Mouse (Mus musculus) monocyte, adult 2 months (primary cell): ENCODE data around the gene Pfn4.
"Not testable (repeated sequence)": the region's sequence is repeated elsewhere in the genome, so short reads cannot be mapped to it uniquely, and the experiment has no call there.

Experiments used
- DNase-seq, 2 experiments: peaks; one replicate each; pipeline ENCODE4 v3.0.0; 2022; ENCODE audit warnings: low spot score in 2 of 2, low read depth in 1 of 2

Gene Pfn4

DNA sequence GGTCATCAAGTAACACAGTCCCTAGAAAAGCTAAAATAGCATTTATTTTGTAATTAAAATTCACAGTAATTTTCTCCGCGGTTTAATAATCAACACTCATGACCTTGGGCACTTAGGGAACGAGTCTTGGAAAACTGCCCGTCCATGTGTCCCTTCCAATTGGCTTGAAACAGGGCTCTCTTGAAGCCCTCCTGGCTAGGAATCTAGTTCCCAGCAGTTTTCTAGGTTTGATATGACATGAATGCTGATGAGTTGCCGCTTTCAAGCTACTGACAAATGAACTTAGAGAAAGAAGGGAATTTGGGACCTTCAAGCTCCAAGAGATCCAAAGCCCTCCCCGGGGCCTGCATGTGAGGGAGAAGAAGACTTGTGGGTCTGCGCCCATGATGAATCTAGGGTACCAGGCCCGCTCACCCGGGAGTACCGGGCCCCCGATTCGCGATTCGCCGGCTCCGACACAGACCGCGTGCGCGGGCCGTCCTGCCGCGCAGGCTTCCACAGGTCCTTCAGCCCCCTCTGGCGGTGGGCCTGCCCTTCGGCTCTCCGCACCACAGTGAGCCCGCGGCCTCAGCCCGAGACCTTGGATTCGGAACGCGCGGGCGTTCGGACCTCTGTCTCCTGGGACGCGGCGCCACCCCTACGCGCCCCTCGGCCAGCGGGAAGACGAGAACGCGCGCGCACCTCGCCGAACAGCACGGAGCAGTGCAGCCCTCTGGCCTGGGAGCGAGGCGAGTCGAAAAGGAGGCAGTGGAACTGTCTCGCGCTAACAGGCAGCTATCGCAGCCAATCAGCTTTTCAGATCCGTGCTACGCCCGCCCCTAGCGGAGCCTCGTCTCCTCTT lies at the start of gene Pfn4, which contains the start of gene Fam228b:
Gene Pfn4 (plus strand): TSS at position 531 of the 841 bp plus-strand sequence.
Gene Fam228b (minus strand): TSS at position 776 of the 841 bp plus-strand sequence.
- peak; percentile 73 to 84 for DNase-seq

DNA sequence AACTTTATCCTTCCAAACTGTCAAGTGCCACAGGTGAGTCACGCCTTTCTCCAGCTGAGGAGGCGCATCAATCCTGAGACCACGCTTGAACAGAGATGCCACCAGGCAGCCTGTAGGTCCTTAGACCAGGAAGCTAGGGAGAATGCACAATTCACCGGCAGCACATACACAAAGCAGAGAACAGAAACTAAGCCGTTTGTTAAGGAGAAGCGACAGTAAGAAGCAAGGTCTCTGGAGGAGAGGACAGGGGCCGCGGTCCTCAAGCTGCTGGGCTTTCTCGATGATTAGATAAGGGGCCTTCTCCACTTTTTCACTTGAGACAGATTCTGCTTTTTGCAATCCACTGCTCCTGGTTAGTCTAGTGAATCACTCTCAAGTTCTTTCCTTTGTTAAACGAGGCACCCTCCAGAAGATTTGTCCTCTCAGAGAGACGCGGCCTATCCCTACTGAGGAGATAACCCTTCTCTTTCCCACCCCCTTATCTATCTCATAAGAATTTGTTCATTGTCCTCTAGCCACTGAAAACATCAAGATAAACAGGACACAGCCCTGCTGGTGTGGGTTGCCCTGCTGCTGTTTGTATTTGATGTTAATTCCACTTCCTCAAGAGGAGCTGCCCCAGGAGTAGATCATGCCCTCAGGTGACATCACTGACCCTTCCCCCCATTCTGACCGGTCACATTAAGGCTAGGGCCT lies 49.6 kb upstream of the Pfn4 start:
- DNase-seq, result no peak

DNA sequence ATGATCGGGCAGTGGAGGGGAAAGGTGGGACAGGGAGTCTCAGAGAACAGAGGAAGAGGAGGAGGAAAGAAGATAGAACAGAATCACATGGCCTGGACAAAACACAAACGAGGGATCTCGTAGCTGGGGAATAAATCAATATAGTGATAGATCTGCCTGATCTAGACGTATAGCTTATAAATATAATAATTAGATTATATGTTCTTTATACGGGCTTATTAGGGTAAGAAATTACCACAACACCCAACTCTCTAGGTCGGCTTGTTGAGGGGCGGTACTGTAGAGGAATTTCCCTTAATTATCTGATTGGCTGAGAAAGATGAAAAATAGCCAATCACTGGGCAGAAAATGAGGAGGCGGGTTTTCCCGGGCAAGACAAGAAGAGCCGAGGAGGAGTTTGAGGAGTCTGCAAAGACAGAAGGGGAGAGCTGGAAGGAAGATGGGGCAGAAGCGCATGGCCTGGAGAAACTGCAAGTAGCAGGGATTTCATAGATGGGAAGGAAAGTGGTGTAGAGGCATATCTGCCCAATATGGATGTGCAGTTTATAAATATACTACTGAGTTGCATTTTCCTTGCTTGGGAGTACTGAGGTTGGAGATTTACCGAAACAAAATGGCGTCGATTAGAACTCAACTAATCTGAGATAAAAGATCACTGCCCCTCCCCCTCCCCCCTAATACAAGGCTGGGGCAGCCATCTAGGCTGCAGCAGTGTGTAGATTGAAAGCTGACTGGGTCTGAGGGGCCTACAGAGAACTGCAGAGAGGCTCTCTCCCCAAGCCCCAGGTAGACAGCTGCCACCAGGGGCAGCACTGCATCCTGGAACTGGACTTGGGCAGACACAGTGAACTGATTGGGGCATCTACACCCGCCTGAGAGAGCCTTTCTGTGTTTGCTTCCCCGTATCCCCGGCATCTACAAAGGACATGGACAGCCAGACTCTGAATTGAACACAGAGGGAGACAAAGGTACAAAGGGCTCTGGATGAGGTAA lies 48.8 kb upstream of the Pfn4 start:
- DNase-seq, result no peak

DNA sequence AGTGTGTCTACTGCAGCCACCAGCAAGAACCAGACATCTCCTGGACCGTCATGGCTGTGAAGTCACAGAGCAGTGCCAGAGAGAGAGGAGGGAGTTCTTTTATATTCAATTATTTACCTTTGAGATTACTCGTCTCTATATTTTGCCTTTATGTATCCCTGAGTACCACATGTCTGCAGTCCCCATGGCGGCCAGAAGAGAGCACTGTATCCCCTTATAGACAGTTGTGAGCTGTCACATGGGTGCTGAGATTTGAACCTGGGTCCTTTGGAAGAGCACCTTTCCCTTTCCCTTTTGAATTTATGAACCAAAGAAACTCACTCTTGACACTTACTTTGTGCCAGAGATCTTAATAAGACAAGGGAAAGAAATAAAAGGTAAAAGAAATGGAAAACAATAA lies 39.7 kb upstream of the Pfn4 start:
- DNase-seq, result no peak

DNA sequence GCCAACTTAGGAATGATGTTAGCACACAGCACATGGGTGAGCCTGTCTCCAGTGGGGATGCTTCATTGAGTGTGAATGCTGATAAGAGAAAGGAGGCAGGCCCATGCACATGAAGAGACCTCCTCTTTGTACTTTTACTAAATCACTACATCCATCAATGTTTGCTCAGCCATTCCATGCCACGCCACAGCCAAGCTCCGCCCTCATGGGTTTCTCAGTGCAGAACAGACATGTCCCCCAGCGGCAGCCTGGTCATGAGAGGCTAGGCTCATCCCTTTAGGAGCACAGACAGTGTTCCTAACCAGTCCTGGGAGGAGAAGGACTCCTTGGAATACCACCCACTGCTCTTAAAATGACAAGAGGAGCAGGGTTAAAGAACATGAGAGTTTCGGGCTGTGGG lies 37.2 kb upstream of the Pfn4 start:
- DNase-seq, result no peak

DNA sequence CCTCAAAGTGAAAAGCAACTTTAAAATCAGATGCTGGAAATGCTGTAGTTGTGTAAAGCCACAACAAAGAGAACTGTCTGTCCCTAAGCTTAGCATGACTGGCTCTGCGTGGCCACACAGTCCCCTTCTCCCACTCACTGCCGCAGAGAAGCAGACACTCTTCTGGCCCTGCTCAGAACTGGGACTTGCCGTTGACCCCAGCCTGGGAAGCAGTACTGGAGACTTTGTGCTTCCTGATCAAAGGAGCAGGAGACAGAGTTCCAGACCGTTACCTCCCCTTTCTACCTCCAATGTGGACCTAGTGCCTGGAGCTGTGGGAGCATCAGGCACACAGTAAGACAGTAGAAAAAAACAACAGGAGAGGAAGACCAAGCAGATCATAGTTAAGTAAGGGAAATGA lies 36.5 kb upstream of the Pfn4 start:
- no peak for DNase-seq

DNA sequence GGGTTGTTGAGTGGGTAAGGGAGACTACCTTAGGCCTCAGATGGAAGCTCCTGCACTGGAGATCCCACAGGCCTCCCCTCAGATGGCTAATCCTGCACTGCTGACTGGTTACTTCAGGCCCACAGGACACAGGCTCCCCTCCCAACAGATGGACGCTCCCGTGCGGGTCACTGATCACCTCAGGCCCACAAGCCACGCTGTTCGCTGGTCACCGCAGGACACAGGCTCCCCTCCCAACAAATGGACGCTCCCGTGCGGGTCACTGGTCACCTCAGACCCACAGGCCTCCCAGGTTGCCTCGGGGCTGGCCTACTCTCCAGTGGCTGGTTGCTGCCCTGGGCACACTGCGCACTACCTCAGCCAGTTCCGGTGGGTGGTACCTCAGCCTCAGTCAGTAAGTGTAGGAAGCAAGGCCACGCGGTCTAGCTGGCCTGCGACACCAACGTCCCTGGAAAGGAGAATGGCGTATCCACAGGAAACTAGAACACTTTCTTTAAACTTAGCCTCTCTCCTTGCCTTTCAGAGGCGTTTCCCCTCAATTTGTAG lies 30.7 kb upstream of the Pfn4 start, which contains the start of gene Fam228a:
Gene Fam228a (minus strand): TSS at position 400 of the 546 bp plus-strand sequence.
- DNase-seq, result no peak

DNA sequence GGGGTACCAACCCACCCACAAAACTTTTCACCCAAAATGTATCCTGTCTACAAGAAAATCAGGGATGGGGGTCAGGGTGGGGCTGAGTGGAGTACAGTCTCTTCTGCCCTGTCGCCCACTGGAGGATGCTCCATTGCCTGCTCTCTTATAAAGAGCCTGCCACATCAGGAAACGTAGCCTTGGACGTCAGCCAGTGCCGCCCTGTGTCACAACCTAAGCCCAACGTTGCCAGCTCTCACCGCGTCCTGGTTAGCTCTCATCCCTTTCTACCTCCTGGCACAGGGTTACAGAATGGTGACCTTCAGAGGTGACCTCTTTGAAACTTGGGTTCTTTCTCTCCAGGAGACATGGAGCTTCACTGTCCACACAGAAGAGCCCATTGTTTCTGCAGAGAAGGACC lies 28.0 kb upstream of the Pfn4 start:
- DNase-seq, result no peak

DNA sequence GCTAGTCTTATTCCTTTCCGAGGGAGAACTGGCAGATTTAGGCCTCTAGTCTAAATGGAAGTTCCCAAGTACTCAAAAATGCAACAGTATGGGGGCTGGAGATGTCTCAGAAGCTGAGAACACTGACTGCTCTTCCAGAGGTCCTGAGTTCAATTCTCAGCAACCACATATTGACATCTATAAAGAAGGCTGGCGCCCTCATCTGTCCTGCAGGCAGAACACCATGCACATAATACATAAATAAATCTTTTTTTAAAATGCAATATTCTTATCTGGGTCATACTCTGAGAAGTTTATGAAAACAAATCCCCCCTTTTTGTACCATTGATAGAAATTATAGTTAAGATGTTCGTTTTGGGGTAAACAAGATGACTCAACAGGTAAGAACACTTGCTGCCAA lies 26.6 kb upstream of the Pfn4 start:
- DNase-seq, result no peak

DNA sequence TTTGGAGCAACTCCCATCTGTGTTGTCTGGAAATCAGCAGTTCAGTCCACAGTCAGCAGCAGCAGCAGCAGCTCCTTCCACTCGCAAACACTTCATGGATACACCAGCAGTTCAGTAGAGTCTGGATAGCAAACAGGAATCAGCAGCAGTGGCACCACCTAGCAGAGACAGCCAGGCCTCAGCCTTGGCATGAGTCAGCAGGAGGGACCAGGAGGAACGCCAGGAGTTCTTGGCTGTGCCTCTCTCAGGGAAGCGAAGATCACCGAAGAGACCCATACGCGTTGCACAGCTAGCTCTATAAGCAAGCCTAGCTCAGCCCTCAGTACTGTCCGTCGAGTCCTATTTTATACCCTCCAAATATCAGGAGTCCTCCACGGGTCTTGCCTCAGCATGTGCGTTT lies 24.3 kb upstream of the Pfn4 start:
- no peak for DNase-seq

DNA sequence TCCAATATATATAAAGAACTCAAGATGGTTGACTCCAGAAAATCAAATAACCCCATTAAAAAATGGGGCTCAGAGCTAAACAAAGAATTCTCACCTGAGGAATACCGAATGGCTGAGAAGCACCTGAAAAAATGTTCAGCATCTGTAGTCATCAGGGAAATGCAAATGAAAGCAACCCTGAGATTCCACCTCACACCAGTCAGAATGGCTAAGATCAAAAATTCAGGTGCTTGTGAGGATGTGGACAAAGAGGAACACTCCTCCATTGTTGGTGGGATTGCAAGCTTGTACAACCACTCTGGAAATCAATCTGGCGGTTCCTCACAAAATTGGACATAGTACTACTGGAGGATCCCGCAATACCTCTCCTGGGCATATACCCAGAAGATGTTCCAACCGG lies 14.4 kb upstream of the Pfn4 start:
- not testable (repeated sequence) for DNase-seq

DNA sequence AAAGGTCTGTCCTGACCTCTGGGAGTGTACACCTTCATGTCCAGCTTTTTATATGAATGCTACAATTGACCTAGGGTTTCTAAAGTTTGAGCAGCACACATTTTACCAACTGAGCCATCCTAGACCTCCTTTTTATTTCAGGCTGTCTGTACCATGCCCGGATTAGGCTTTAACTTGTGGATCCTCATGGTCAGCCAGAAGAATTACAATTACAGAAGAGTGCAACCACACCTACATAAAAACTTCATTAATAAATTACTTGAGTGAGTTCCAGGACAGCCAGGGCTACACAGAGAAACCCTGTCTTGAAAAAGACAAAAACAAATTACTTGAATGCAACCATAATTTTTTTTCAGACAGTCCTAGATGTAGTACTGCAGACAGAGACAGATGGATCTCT lies 11.8 kb upstream of the Pfn4 start:
- DNase-seq, result no peak

DNA sequence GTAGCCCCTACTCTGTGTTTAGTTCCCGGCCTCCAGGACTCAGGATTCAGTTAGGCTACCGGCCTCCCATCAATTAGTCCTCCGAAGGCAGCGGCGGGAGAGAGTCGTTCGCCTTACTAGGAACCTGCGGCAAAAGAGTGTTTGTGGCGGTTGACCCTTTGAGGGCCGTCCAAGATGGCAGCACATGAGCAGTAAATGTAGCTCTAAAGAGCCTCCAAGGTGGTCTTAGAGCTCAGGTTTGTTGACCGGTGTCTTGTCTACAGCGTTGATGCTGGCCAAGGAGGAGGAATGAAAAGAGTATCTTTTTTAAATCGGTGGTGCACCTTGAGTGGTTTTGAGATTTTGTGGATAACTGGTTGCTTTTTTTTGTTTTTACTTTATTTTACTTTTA lies 506 bp downstream of the Pfn4 start:
- DNase-seq, result no peak

DNA sequence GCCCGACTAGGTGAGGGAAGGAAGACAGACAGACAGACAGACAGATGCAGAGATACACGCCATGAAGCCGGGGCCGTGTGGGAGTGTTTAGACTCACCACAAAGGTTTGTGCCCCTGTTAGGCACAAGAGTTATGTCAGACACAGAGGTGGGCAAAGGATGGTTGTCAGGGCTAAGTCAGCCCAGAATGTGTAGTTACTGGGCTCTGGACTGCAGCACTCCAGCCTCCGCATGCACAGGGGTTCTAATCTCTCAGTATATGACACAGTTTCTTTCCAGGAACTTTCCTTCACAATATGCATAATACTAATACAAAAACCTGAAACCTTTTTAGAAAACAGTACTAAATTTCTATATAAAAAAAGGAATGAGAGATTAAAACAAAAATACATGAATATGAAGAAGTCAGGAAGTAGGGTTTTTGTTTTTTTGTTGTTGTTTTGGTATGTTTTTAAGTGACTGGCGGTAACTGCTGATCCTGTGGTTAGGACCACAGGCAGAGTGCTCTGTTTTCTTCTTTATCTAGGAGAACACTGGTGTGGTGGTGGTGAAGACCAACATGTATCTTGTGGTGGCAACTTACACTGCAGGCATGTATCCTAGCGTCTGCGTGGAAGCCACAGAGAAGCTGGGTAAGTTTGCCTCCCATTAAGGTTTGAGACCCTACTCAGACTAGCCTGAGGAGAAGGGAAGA lies 6.2 kb downstream of the Pfn4 start:
- no peak for DNase-seq

DNA sequence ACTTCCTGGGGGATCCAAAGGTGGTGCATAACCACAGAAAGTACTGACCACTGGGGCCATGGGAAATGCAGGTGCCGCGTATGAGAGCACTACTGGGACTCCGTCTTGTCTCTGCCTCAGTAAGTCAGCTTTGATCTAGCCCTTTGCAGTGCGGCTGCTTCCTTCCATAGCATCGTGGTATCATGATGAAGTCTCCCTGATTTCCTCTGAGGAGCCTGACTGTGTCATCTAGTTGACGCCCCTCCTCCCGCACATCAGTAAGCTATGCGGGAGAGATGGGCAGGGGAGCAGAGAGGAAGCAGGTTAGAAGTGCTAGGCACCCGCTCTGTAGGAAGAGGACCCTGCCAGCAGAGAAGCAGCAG lies 6.7 kb downstream of the Pfn4 start:
- DNase-seq, result no peak

DNA sequence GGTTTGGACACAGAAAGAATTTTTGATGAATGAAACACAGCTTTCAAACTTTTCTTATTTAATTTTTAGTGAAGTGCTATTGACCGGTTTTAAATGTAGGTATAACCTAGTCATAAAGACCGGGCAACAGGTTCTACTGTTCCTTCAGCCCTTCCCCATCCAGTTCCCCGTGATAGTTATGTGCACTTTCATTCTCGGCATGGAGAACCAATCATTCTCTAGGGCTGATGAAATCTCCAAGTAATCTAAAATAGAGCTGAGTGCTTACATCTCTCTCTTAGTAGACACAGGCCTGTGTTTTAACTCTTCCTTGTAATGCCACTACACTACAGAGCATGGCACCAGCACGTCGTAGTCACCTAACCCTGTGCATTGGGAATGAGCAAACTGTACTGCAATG lies 8.9 kb downstream of the Pfn4 start:
- no peak for DNase-seq

DNA sequence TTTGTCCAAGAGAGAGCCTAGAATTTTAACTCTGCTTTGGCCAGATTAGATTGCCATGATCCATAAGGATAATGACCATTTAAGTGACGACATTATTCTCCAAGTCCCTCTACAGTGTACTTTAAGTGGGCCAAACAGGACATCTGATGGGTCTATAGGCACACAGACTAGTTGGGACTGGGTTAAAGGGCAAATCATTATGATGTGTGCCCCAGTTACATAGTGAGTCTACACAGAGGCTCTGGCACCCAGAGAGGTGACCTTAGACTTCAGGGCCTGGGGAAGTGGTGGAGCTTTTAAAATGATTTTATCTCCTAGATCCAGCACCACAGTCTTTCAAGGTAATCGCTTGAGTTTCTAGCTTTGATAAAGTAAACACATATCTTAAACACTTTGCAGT lies 11.4 kb downstream of the Pfn4 start:
- no peak for DNase-seq

DNA sequence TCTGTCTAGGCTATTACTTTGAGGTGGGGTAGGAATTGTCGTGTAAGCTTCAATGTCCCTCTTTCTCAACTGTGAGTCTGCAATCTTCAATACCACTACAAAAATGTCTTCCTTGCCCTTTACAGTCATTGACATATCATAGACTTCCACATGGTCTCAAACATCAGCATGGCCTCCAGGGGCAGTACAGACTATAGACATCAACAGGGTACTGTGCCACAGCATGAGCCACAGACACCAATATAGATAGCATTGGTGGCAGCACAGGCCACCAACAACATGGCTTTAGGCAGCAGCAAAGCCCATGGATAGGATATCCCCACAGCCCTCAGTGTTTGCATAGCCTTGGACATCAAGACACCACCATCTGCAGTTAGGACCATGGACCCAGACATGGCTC lies 12.4 kb downstream of the Pfn4 start:
- DNase-seq, result no peak

DNA sequence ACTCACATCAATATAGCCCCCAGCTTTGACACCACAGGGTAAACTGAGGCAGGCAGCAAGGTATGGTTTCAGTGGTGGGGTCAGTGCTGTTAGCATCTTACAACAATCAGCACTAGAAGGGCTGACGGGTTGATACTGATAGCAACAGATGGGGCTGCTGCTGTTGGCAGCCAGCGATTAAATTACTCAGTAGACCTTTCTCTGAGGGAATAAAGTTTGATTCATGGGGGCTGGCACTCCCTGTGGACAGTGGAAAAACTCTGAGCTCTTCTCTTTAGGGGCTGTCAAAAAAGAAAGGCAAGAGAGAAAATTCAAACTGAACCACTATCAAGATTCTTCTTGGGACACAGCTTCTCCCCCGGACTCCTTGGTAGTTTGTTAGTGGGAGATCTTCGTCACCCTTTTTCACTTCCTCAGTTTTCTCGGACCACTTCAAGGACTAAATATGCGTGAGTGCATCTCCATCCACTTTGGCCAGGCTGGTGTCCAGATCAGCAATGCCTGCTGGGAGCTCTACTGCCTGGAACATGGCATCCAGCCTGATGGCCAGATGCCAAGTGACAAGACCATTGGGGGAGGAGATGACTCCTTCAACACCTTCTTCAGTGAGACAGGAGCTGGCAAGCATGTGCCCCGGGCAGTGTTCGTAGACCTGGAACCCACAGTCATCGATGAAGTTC lies 13.0 kb downstream of the Pfn4 start:
- not testable (repeated sequence) for DNase-seq

DNA sequence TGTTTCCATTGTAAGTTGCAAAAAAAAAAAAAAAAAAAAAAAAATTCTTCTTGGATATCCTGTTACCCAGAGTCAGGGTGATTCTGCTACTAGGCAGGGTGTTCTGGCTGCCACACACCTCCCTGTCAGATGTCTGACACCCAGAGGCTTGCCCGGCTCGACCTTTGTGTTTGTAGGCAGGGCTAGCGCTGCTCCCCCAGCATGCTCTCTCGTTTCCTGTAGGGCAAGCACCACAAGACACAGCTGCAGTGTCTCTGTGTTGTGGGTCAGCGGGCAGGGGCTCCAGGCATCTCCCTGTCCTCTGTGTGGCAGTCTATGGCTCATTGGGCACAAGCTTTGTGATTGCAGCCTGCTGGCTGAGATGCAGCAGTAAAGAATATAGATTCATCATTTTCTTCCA lies 14.8 kb downstream of the Pfn4 start:
- no peak for DNase-seq
